Mouse (Mus musculus) embryo, embryonic 9.5 days (tissue): ENCODE results near the gene Mastl.
A peak's percentile ranks its signal among the peaks of the same experiment; 100 is the strongest.

Experiments used
- DNase-seq: peaks from one replicate; pipeline ENCODE4 v3.0.0-alpha.2; 2017; ENCODE audit errors: extremely low spot score

Gene Mastl

DNA sequence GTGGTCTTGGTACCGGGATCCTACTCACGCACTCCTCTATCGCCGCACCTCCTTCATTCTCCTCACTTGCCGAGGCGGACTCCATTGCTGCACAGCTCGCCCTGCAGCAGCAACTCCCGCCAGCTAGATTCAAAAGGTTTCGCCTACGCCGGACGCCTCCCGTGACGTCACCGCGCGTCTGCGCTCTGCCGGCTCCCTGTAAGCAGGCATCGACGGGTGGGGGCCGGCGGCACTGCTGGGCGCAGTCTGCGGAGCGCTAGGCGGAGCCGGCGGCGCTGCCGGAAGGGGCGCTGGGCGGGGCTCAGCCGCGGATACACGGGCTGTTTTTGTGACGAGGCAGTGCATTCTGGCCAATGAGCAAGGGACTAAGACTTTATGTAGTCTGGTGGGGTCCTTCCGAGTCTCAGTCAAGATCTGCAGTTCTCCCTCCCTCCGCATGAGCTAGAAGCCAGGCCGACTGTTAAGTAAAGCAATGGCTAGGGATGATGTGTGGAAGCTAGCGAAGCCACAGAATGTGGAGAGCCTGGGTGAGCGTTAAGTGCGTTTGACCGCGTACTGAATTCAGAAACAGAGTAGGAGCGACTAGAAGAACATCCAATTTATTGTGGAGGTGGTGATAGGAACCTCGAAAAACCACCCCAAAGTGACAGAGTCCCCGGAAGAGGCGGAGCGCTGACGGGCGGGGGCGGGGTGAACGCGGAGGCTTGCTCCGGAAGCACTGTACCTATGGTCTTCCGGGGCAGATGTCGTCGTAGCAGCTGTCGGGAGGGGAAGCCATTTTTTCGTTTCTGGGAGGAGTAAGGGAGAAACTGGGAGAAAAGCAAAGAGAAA is at the start of gene Mastl, which contains the start of gene Yme1l1:
Gene Mastl, minus strand, starts transcription at position 248 of the 831 bp plus-strand sequence.
Gene Yme1l1, plus strand, starts transcription at position 593 of the 831 bp plus-strand sequence.
- peak; percentile 93 for DNase-seq

DNA sequence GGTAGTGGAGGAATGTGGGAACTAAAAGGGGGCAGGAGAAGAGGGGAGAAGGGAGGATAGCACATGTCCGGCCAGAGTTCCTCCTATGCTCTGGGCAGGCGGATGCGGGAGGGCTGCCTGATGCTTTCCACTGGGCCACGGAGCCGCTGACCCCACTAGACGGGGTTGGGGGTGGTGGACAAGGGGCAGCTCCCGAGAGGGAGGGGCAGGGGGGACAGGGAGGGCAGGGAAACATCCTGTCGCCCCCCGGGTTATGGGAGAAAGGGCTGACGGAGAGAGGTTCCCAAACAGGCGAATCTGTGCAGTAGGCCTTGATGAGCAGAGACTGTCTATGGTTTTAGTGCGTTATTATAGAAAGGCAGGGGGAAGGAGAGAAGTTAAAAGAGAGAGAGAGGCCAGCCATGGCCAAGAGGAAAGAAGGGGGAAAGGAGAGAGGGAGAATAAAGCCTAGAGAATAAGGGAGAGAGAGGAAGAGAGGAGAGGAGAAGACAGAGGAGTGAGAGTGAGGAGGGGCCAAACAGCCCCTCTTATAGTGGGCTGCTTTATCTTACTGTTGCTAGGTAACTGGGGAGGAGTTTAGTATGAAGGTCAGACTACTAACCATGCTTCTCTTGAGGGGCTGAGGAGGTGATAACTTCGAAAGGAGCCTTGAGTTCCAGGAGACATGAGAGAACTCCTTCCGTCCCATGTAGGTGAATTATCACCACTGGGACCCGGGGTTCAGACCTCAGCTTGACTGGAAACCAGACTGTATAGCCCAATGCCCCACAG is 47.3 kb upstream of the Mastl start:
- DNase-seq = peak; percentile 8

- DNase-seq = no peak
Measured at GRCm38 (mm10) chr2:23201034-23201433, 45.2 kb upstream of the Mastl start.

DNA sequence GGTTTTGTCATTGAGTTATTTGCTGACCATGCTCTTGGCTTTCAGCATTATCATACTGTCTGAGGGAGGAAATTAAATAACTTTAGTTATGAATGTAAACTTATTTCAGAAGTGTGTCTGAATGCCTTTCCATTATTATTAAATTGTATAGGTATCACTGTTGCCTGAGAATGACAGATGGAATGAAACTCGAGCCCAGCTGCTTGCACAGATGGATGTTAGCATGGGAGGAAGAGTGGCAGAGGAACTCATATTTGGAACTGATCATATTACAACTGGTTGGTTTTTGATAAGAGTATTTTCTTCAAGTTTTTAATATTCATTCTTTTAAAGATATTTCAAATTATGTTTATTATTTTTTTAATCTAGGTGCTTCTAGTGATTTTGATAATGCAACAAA is 38.5 kb upstream of the Mastl start:
- DNase-seq = no peak

DNA sequence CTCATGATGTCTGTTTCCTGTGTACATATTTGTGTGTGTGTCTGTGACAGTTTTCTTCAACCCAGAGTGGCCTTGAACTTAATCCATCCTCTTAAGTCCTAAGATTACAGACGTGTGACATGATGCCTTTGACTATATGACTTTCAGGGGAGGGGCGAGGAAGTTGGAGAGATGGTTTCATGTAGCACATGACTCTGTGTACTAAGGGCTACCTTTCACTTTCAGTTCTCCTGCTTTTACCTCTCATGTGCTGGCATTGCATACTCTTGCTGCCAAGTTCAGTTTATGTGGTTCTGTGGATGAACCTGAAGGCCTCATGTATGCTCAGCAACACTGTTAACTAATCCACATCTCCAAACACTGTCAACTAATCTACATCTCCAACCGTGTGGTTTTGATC is 16.5 kb upstream of the Mastl start:
- DNase-seq = no peak

DNA sequence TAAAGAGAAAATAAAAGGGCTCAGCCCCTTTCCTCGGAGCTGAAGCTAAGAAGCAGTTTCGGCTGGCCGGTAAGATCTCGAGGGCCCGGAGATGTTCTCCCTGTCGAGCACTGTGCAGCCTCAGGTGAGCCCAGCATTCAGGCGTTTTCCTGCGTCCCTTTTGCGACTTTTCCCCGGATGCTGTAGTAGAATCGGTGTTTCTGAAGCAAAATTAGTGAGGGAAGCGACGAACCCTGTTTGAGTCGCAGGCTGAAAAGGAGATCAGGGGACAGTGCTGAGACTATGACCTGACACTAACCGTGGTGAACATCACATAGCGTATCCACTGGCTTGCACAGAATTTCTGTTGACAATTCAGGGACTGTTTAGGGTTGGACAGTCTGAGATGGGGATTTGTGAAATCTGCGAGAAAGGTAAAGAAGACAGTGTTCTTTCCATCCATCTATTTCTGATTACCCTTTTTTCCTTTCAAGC is 821 bp upstream of the Mastl start:
- DNase-seq = no peak

DNA sequence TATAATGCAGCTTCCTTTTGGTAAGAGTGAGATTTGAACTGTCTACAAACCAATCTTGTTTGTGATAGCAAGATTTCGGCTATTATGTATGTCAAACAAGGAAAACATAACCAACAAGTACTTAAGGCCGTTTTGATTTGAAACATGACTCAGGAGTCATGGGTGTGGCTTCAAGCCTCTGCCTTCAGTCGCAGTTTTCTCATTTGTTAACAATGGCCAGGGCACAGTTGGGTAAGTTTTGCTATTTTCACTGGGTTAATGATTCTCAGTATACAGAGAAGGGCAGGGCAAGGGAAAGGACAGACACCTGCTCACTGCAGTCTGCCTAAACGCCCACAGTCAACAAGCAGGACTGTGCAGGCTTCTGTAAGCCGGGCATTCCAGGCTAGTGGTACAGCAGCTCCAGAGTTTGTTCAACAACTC is 614 bp downstream of the Mastl start:
- DNase-seq = no peak

GRCm38 (mm10) chr2:23119573-23119972 is 36.3 kb downstream of the Mastl start:
- DNase-seq = no peak

DNA sequence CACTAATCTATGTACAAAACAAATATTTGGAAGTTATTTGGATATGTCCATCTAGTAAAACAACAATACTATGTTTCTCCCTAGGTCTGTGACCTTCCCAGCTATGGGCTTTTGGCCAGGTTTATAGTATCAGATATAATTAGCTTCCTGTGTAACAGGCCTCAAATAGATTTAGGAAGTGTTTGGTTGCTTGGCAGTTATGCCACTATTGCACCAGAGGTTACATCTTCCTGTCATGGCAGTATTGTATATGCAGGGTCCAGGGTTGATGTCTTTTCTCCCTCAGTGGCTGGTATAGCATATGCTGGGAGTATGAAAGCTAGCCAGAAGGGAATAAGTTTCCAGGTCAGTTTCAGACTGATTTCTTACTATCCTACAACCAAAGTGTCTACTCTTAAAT is 53.6 kb downstream of the Mastl start:
- DNase-seq = no peak

GRCm38 (mm10) chr2:23097028-23097427 is 58.8 kb downstream of the Mastl start:
- no peak for DNase-seq

GRCm38 (mm10) chr2:23092216-23092615 is 63.6 kb downstream of the Mastl start:
- peak; percentile 28 for DNase-seq

- DNase-seq = no peak
Measured at GRCm38 (mm10) chr2:23084540-23084939, 71.3 kb downstream of the Mastl start.

DNA sequence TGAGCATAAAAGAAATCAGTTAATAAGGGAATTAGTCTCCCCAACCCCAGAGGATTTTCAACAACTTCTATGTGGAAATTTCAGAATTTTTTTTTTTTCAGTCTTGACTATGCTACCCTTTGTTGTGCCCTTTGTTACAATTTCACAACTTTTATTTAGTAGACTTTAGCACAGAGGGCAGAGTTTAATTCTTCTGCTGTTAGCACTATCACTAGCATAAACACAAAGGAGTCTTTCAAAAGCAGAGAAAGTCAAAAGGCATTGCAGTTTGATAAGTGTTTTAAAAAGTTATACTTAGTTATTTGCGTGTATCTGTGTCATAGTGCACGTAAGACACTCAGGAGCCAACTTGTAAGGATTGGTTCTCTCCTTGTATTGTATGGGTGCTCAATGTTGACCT is 77.2 kb downstream of the Mastl start:
- no peak for DNase-seq

GRCm38 (mm10) chr2:23077693-23078092 is 78.1 kb downstream of the Mastl start:
- DNase-seq = no peak

- no peak for DNase-seq
Measured at GRCm38 (mm10) chr2:23076783-23077182, 79.0 kb downstream of the Mastl start.

DNA sequence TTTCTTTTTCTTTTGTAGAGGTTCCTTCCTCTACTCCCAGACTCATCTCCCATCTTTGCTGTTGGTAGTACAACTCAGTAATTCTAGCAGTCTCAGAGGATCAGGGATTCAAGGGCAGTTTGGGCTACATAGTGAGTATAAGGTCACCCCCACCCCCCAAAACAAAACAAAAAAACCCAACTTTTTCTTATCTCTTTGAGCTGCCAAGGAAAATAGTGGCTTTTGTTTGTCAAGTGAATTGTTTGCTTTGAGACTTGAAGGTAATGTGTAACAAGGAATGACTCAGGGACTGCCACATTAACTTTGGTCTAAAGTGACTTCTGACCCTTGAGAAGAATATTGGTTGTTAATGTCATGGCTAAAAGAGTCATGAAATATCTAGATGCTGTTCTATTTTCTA is 80.0 kb downstream of the Mastl start:
- DNase-seq = no peak

GRCm38 (mm10) chr2:23071406-23071805 is 84.4 kb downstream of the Mastl start:
- DNase-seq = no peak

DNA sequence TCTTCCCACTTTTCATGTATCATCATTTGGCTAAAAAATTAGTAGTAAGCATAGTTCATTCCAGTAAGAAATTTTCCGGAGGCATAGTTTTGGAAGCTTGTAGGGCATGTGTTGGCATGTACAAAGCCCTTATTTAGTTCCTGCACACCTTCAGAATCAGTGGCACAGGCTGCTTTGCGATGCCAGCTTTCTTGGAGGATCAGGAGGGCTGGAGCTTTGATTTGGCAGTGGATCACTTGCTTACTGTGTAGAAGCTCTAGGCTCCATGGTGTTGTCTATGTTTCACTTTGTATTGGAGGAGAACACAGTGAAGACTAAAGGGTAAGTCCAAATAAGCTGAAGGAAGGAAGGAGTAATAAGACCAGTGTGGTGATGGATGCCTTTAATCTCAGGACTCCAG is 85.3 kb downstream of the Mastl start:
- DNase-seq = no peak

DNA sequence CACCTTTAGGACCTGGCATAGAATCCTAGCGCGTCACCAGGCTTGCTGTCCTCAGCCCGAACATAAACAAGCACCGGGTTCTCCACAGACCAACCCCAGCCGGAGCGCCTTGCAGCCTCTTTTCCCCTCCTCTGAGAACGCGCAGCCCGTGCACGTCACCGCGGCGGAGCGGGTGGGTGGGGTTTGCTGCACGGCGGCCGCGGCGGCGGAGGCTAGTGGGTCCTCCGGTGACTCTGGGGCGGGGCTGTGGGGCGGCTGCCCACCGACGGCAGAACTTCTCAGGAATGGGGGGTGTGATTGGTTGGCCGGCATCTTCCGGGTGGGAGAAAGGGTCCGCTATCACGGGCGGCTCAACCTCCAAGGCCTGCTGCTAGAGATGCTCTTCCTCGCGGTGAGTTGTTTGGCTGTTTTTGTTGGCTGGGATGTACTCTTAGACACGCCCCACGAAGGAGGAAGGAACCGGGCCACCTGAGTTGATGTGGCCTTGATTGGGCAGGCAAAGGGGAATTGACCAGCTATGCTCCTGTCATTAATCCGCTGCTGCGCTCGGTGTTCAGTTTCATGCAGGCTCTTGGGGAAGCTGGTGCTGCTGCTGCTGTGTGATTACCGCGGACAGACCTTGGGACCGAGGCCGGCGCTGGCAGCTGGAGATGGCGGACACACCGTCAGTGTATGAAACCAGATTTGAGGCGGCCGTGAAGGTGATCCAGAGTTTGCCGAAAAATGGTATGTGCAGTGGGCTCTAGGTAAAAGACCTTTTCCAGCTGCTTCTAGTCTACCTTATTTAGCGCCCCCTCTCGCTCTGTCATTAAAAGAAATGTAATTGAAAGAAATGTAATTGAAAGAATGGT is 86.7 kb downstream of the Mastl start:
- DNase-seq = peak; percentile 95

GRCm38 (mm10) chr2:23068370-23068737 is 87.5 kb downstream of the Mastl start:
- no peak for DNase-seq

GRCm38 (mm10) chr2:23067552-23068369 is 88.1 kb downstream of the Mastl start, which contains the start of gene Acbd5:
Gene Acbd5, plus strand, starts transcription at chr2:23068167.
- DNase-seq = peak; percentile 93
